Mouse (Mus musculus): ENCODE results near the gene Gm4881.

- no peak for TF ChIP-seq CTCF (IDR thresholded peaks at IDR 0.05; ENCODE audit: low read depth, low read length)
- TF ChIP-seq POLR2A (IDR thresholded peaks at IDR 0.05; ENCODE audit: extremely low read depth, insufficient read depth, low read length) = no peak
Measured at GRCm38 (mm10) chr7:24948774-24949173, 4.5 kb upstream of the Gm4881 start.

All from liver, adult 2 months (tissue).